In the genomic region with DNA sequence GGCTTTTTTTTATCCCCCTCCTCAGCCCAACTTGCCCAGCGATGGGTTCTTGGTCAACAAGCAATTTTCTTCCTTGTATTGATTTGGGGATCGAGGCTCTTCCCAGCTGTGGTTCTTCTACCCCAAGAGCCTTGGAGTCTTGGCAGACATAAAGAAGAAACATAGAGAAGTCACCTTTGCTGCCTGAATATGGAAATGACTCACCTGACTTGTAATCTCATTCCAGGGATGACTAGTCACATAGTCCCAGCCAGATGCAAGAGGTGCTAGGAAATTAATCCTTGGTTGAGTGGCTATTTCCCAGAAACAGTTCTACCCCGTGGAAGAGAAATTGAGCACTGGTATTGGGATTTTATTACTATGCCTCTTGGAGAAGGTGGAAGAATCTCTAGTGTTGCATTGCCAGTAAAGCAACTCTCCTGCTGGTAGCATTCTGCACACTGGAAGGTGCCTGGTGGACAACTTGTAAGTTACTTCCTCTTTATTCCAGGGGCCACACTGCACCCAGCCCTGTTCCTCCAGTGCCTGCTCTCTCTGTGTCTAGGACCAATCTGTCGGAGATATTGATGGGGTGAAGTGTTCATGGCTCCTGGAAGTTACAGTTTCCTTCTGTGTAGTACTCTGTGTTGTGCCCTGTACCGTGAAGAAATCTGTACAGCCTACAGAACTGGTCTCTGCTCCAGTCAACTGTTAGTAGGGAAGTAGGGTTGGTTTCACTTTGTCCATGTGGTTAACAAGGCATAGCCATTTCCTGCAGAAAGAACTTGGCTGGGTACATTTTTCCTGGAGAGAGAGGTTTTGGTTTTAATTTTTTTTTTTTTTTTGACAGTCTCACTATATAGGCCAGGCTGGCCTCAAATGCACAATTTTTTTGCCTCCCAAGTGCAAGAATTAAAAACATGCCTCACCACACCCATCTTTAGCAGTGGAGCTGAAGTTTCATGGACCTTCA, we compare ENCODE assay signal across 16 mouse cellular contexts. TPM values are rescaled to one million over a fixed set of nuclear protein-coding genes. Genes with fewer than 3 reads are reported as not detected.
DNase-seq lines count a peak whose midpoint lies in the region; ATAC-seq lines count a peak whose summit lies in the region.
"Had no signal": no experiment of that assay in that cellular context is flagged by ENCODE, and none has a peak within 500 bp of the region (broad histone marks: within the 10 kb centered on the region; RNA-seq: fewer than 3 reads in every experiment).

No protein-coding gene starts in this region.

- WGBS in neural tube, embryonic 15.5 days, result 81% methylated on average over 5 of the region's 5 CpGs

- no peaks in the 10 kb centered on the region for H3K9me3 ChIP-seq in neural tube, embryonic 15.5 days (replicated peaks)
- H3K9me3 ChIP-seq: embryonic facial prominence, embryonic 12.5 days; intestine, embryonic 15.5 days; midbrain, embryonic 13.5 days had no signal

- H3K4me2 ChIP-seq in neural tube, embryonic 15.5 days, result no peak overlapping the region
- H3K4me2 ChIP-seq: embryonic facial prominence, embryonic 12.5 days; intestine, embryonic 15.5 days; midbrain, embryonic 13.5 days had no signal

- peak; percentile 24 for DNase-seq in CD4-positive, CD25-positive, alpha-beta regulatory T cell, adult 2 months (ENCODE audit: low read depth, low spot score)
- DNase-seq in CD4-positive helper T cell, adult 2 months (ENCODE audit: low read depth, low spot score), result peak; percentile 53
- DNase-seq in right cerebral cortex, postnatal 4 days, result no peak
- DNase-seq in cerebellum, adult 11 months, result no peak
- DNase-seq: adrenal gland, postnatal 14 days; cerebellum, adult 8-10 months; forebrain, postnatal 0 days; lung, adult 2 months; right cerebral cortex, postnatal 14 days had no signal

- H3K4me1 ChIP-seq in neural tube, embryonic 15.5 days, result peaks cover 13% of the 10 kb centered on the region

- no peaks in the 10 kb centered on the region for H3K36me3 ChIP-seq in neural tube, embryonic 15.5 days
- H3K36me3 ChIP-seq: embryonic facial prominence, embryonic 12.5 days; intestine, embryonic 15.5 days; midbrain, embryonic 13.5 days had no signal

- no peak for ATAC-seq in CD4-positive, CD25-positive, alpha-beta regulatory T cell, adult 4 months
- peak; percentile 51 for ATAC-seq in granulocyte monocyte progenitor cell, adult 5-6 weeks (replicated peaks; ENCODE audit: poor library complexity, severe bottlenecking)
- ATAC-seq in megakaryocyte progenitor cell, adult 5-6 weeks (replicated peaks; ENCODE audit: poor library complexity), result peak; percentile 43
- no peak for ATAC-seq in neural tube, embryonic 15.5 days (ENCODE audit: low FRiP score)
- ATAC-seq: forebrain, postnatal 0 days; intestine, embryonic 15.5 days; midbrain, embryonic 13.5 days had no signal

- H3K27me3 ChIP-seq in neural tube, embryonic 15.5 days (replicated peaks), result peaks cover 13% of the 10 kb centered on the region
- H3K27me3 ChIP-seq: embryonic facial prominence, embryonic 12.5 days; intestine, embryonic 15.5 days had no signal

- no peak overlapping the region for H3K9ac ChIP-seq in neural tube, embryonic 15.5 days (replicated peaks)
- H3K9ac ChIP-seq: embryonic facial prominence, embryonic 12.5 days; forebrain, postnatal 0 days; intestine, embryonic 15.5 days; midbrain, embryonic 13.5 days had no signal

- no peak overlapping the region for H3K4me3 ChIP-seq in neural tube, embryonic 15.5 days (replicated peaks)
- H3K4me3 ChIP-seq: embryonic facial prominence, embryonic 12.5 days; intestine, embryonic 15.5 days; midbrain, embryonic 13.5 days had no signal

- no peak overlapping the region for H3K27ac ChIP-seq in neural tube, embryonic 15.5 days (replicated peaks)
- H3K27ac ChIP-seq: embryonic facial prominence, embryonic 12.5 days; intestine, embryonic 15.5 days; midbrain, embryonic 13.5 days had no signal

RNA-seq across cellular contexts. Expression of gene S100a10, which starts 2.7 kb away (rescaled TPM):
- 100 to 1,000 TPM; 693 to 848 TPM for polyA plus RNA-seq in CD4-positive, CD25-positive, alpha-beta regulatory T cell, adult 4 months (2017; shearing (Covaris generic))
- total RNA-seq in granulocyte monocyte progenitor cell, adult 5-6 weeks (2014; fragmentation: Nextera tagmentation), result 146 and 257 TPM in 2 replicates
- 203 and 212 TPM in 2 replicates for total RNA-seq in granulocyte monocyte progenitor cell, adult 5-6 weeks (2017)
- total RNA-seq in megakaryocyte progenitor cell, adult 5-6 weeks (2015), result 146 and 155 TPM in 2 replicates
- total RNA-seq in megakaryocyte progenitor cell, adult 5-6 weeks (2017), result 217 and 260 TPM in 2 replicates
- polyA plus RNA-seq in neural tube, embryonic 15.5 days (2015; fragmentation: Nextera tagmentation; extraction: Ambion mirVana), result 284 and 336 TPM in 2 replicates

RNA-seq across cellular contexts. Expression of gene S100a11, which starts 31.9 kb away (rescaled TPM):
- 100 to 1,000 TPM; 613 to 644 TPM for polyA plus RNA-seq in CD4-positive, CD25-positive, alpha-beta regulatory T cell, adult 4 months (2017; shearing (Covaris generic))
- 1,372 and 1,648 TPM in 2 replicates for total RNA-seq in granulocyte monocyte progenitor cell, adult 5-6 weeks (2014; fragmentation: Nextera tagmentation)
- total RNA-seq in granulocyte monocyte progenitor cell, adult 5-6 weeks (2017), result 77.7 and 97.8 TPM in 2 replicates
- 1,747 and 1,792 TPM in 2 replicates for total RNA-seq in megakaryocyte progenitor cell, adult 5-6 weeks (2015)
- 99.3 and 111 TPM in 2 replicates for total RNA-seq in megakaryocyte progenitor cell, adult 5-6 weeks (2017)
- polyA plus RNA-seq in neural tube, embryonic 15.5 days (2015; fragmentation: Nextera tagmentation; extraction: Ambion mirVana), result 235 and 481 TPM in 2 replicates

Comparison
In these comparisons a context has a peak if more than half of its experiments do, and no peak if none do; other contexts are left out.
1. DNase-seq: peak in CD4-positive, CD25-positive, alpha-beta regulatory T cell, adult 2 months (single experiment) and CD4-positive helper T cell, adult 2 months (single experiment); none in right cerebral cortex, postnatal 4 days (single experiment) and cerebellum, adult 11 months (single experiment).
2. ATAC-seq: peak in granulocyte monocyte progenitor cell, adult 5-6 weeks (single experiment) and megakaryocyte progenitor cell, adult 5-6 weeks (single experiment); none in CD4-positive, CD25-positive, alpha-beta regulatory T cell, adult 4 months (single experiment) and neural tube, embryonic 15.5 days (single experiment).